Mouse (Mus musculus): ENCODE data around the gene Mgat5. TPM values are rescaled to one million over a fixed set of nuclear protein-coding genes. Genes with fewer than 3 reads are reported as not detected.

The Mgat5 gene
- polyA plus RNA-seq, 1 experiment = 30.5 TPM

GRCm38 (mm10) chr1:127219161-127219560 lies 14.3 kb downstream of the Mgat5 start:
- H3K4me1 ChIP-seq (ENCODE audit: control insufficient read depth, insufficient read depth, low read length) = no peaks in the 10 kb centered on the region
- 94% methylated on average over 4 of the region's 4 CpGs for WGBS

GRCm38 (mm10) chr1:127219621-127220020 lies 14.8 kb downstream of the Mgat5 start:
- H3K27me3 ChIP-seq (ENCODE audit: control insufficient read depth, insufficient read depth, low read length) = no peaks in the 10 kb centered on the region
- 86% methylated on average over 4 of the region's 4 CpGs for WGBS
- H3K4me1 ChIP-seq (ENCODE audit: control insufficient read depth, insufficient read depth, low read length) = no peaks in the 10 kb centered on the region
- no peak overlapping the region for H3K4me3 ChIP-seq (replicated peaks; ENCODE audit: insufficient read depth, low read depth, low read length)
- TF ChIP-seq POLR2A (IDR thresholded peaks at IDR 0.05; ENCODE audit: borderline replicate concordance, insufficient read depth, low read length) = no peak
- no peak for TF ChIP-seq CTCF (IDR thresholded peaks at IDR 0.05; ENCODE audit: borderline replicate concordance, insufficient read depth, low read depth, low read length)
- no peak for DNase-seq
- H3K27ac ChIP-seq (ENCODE audit: insufficient read depth, low read length) = no peak overlapping the region

More at GRCm38 (mm10) chr1:127219161-127219560, 14.3 kb downstream of the Mgat5 start:
- no peaks in the 10 kb centered on the region for H3K27me3 ChIP-seq (ENCODE audit: control insufficient read depth, insufficient read depth, low read length)
- H3K27ac ChIP-seq (ENCODE audit: insufficient read depth, low read length) = no peak overlapping the region
- TF ChIP-seq POLR2A (IDR thresholded peaks at IDR 0.05; ENCODE audit: borderline replicate concordance, insufficient read depth, low read length) = no peak
- no peak for TF ChIP-seq CTCF (IDR thresholded peaks at IDR 0.05; ENCODE audit: borderline replicate concordance, insufficient read depth, low read depth, low read length)
- no peak overlapping the region for H3K4me3 ChIP-seq (replicated peaks; ENCODE audit: insufficient read depth, low read depth, low read length)
- DNase-seq = no peak

- H3K27me3 ChIP-seq (ENCODE audit: control insufficient read depth, insufficient read depth, low read length) = no peaks in the 10 kb centered on the region
- no peak for DNase-seq
- 89% methylated on average over 8 of the region's 8 CpGs for WGBS
- H3K27ac ChIP-seq (ENCODE audit: insufficient read depth, low read length) = no peak overlapping the region
- no peak overlapping the region for H3K4me3 ChIP-seq (replicated peaks; ENCODE audit: insufficient read depth, low read depth, low read length)
- no peaks in the 10 kb centered on the region for H3K4me1 ChIP-seq (ENCODE audit: control insufficient read depth, insufficient read depth, low read length)
- no peak for TF ChIP-seq POLR2A (IDR thresholded peaks at IDR 0.05; ENCODE audit: borderline replicate concordance, insufficient read depth, low read length)
- TF ChIP-seq CTCF (IDR thresholded peaks at IDR 0.05; ENCODE audit: borderline replicate concordance, insufficient read depth, low read depth, low read length) = no peak
Observed at GRCm38 (mm10) chr1:127221998-127222736, 17.4 kb downstream of the Mgat5 start.

GRCm38 (mm10) chr1:127225060-127225459 lies 20.2 kb downstream of the Mgat5 start:
- Histone ChIP-seq H3K4me1 (ENCODE audit: control insufficient read depth, insufficient read depth, low read length) (no peaks in the 10 kb centered on the region), H3K27ac (ENCODE audit: insufficient read depth, low read length) (no peak overlapping the region), H3K27me3 (ENCODE audit: control insufficient read depth, insufficient read depth, low read length) (no peaks in the 10 kb centered on the region), H3K4me3 (replicated peaks; ENCODE audit: insufficient read depth, low read depth, low read length) (no peak overlapping the region)
- DNase-seq = no peak
- no peak for TF ChIP-seq POLR2A (IDR thresholded peaks at IDR 0.05; ENCODE audit: borderline replicate concordance, insufficient read depth, low read length)
- TF ChIP-seq CTCF (IDR thresholded peaks at IDR 0.05; ENCODE audit: borderline replicate concordance, insufficient read depth, low read depth, low read length) = no peak
- WGBS = 90% methylated on average over 5 of the region's 5 CpGs

- Histone ChIP-seq H3K4me3 (replicated peaks; ENCODE audit: insufficient read depth, low read depth, low read length) (no peak overlapping the region), H3K27ac (ENCODE audit: insufficient read depth, low read length) (no peak overlapping the region), H3K4me1 (ENCODE audit: control insufficient read depth, insufficient read depth, low read length) (no peaks in the 10 kb centered on the region), H3K27me3 (ENCODE audit: control insufficient read depth, insufficient read depth, low read length) (no peaks in the 10 kb centered on the region)
- no peak for TF ChIP-seq CTCF (IDR thresholded peaks at IDR 0.05; ENCODE audit: borderline replicate concordance, insufficient read depth, low read depth, low read length)
- no peak for TF ChIP-seq POLR2A (IDR thresholded peaks at IDR 0.05; ENCODE audit: borderline replicate concordance, insufficient read depth, low read length)
- WGBS = 94% methylated on average over 2 of the region's 2 CpGs
- DNase-seq = no peak
Observed at GRCm38 (mm10) chr1:127229011-127229410, 24.2 kb downstream of the Mgat5 start.

- no peaks in the 10 kb centered on the region for H3K27me3 ChIP-seq (ENCODE audit: control insufficient read depth, insufficient read depth, low read length)
- H3K4me1 ChIP-seq (ENCODE audit: control insufficient read depth, insufficient read depth, low read length) = no peaks in the 10 kb centered on the region
- H3K4me3 ChIP-seq (replicated peaks; ENCODE audit: insufficient read depth, low read depth, low read length) = no peak overlapping the region
- no peak overlapping the region for H3K27ac ChIP-seq (ENCODE audit: insufficient read depth, low read length)
- no peak for TF ChIP-seq CTCF (IDR thresholded peaks at IDR 0.05; ENCODE audit: borderline replicate concordance, insufficient read depth, low read depth, low read length)
- no peak for TF ChIP-seq POLR2A (IDR thresholded peaks at IDR 0.05; ENCODE audit: borderline replicate concordance, insufficient read depth, low read length)
- WGBS = 73% methylated on average over 2 of the region's 2 CpGs
- no peak for DNase-seq
Observed at GRCm38 (mm10) chr1:127230468-127230867, 25.7 kb downstream of the Mgat5 start.

GRCm38 (mm10) chr1:127233191-127233651 lies 28.4 kb downstream of the Mgat5 start:
- H3K27me3 ChIP-seq (ENCODE audit: control insufficient read depth, insufficient read depth, low read length) = no peaks in the 10 kb centered on the region
- no peak for DNase-seq

GRCm38 (mm10) chr1:127235157-127235556 lies 30.3 kb downstream of the Mgat5 start:
- WGBS = 82% methylated on average over 4 of the region's 4 CpGs
- no peak for DNase-seq
- H3K4me3 ChIP-seq (replicated peaks; ENCODE audit: insufficient read depth, low read depth, low read length) = no peak overlapping the region
- H3K27ac ChIP-seq (ENCODE audit: insufficient read depth, low read length) = no peak overlapping the region
- no peaks in the 10 kb centered on the region for H3K27me3 ChIP-seq (ENCODE audit: control insufficient read depth, insufficient read depth, low read length)
- no peaks in the 10 kb centered on the region; the same call in 1 of the 2 replicates for H3K4me1 ChIP-seq (ENCODE audit: control insufficient read depth, insufficient read depth, low read length)
- TF ChIP-seq POLR2A (IDR thresholded peaks at IDR 0.05; ENCODE audit: borderline replicate concordance, insufficient read depth, low read length) (no peak), CTCF (IDR thresholded peaks at IDR 0.05; ENCODE audit: borderline replicate concordance, insufficient read depth, low read depth, low read length) (no peak)

More at GRCm38 (mm10) chr1:127233191-127233651, 28.4 kb downstream of the Mgat5 start:
- Histone ChIP-seq H3K4me1 (ENCODE audit: control insufficient read depth, insufficient read depth, low read length) (no peaks in the 10 kb centered on the region), H3K4me3 (replicated peaks; ENCODE audit: insufficient read depth, low read depth, low read length) (no peak overlapping the region), H3K27ac (ENCODE audit: insufficient read depth, low read length) (no peak overlapping the region)
- TF ChIP-seq POLR2A (IDR thresholded peaks at IDR 0.05; ENCODE audit: borderline replicate concordance, insufficient read depth, low read length) (no peak), CTCF (IDR thresholded peaks at IDR 0.05; ENCODE audit: borderline replicate concordance, insufficient read depth, low read depth, low read length) (no peak)
- 88% methylated on average over 4 of the region's 4 CpGs for WGBS
